Mouse (Mus musculus) cerebellum, adult 2 months (tissue): ENCODE measurements around the gene Rpl27.

ENCODE experiments used
- CTCF ChIP-seq: fragments of 200-500 bp; IDR thresholded peaks from 2 replicates; pipeline ENCODE4 v1.5.1; 2011; ENCODE audit warnings: low read depth, mild to moderate bottlenecking, control low read depth, low read length, moderate library complexity, borderline replicate concordance; ENCODE audit not compliant: insufficient read depth
- POLR2A ChIP-seq: fragments of 200-500 bp; IDR thresholded peaks from 2 replicates; pipeline ENCODE4 v1.6.1; 2011; ENCODE audit warnings: low read length, control low read depth, borderline replicate concordance; ENCODE audit not compliant: insufficient read depth

GRCm38 (mm10) chr11:101436916-101437315 lies 5.2 kb upstream of the Rpl27 start:
- TF ChIP-seq POLR2A (no peak), CTCF (no peak)
